Mouse (Mus musculus) neutrophil, adult 65 days (primary cell): ENCODE measurements around the gene Stau1. TPM values are rescaled to one million over a fixed set of nuclear protein-coding genes. Genes with fewer than 3 reads are reported as not detected.

ENCODE experiments used
- total RNA-seq: library from RNA; stranded (reverse); gene quantifications from 2 replicates; pipeline ENCODE4 v1.2.4, GENCODE M21; 2023

Gene Stau1
- 44.7 and 67.0 TPM in 2 replicates for total RNA-seq

GRCm38 (mm10) chr2:166995796-166996532, at the start of gene Stau1:
Stau1 (minus strand) TSS chr2:166996299.

GRCm38 (mm10) chr2:167014702-167015381, 18.7 kb upstream of the Stau1 start, which contains the start of gene Ddx27:
Ddx27 (plus strand) TSS chr2:167015193.

GRCm38 (mm10) chr2:166905711-166906522, 90.2 kb downstream of the Stau1 start, which contains the start of gene Cse1l:
Cse1l (plus strand) TSS chr2:166906040.

Other genes with a start within 250 kb of the Stau1 start
- gene Trp53rkb, start 203.8 kb downstream of the Stau1 start, total RNA-seq, result 3.3 and 4.0 TPM in 2 replicates
- gene Arfgef2, start 190.7 kb downstream of the Stau1 start, total RNA-seq, result 43.0 and 52.8 TPM in 2 replicates
- gene Cse1l, start 90.3 kb downstream of the Stau1 start, total RNA-seq, result 33.4 and 40.3 TPM in 2 replicates
- 30.3 and 41.1 TPM in 2 replicates for gene Ddx27, start 18.9 kb upstream of the Stau1 start, total RNA-seq
- 57.8 and 59.8 TPM in 2 replicates for gene Znfx1, start 66.7 kb upstream of the Stau1 start, total RNA-seq
- 0.09 TPM in 1 of 2 replicates, not detected in the other for gene Kcnb1, start 193.9 kb upstream of the Stau1 start, total RNA-seq
- 0.66 TPM in 1 of 2 replicates, not detected in the other for gene Ptgis, start 244.3 kb upstream of the Stau1 start, total RNA-seq